Mouse (Mus musculus): Measurements from ENCODE around the gene 4833420G17Rik. TPM values are rescaled to one million over a fixed set of nuclear protein-coding genes. Genes with fewer than 3 reads are reported as not detected.
"Not testable (repeated sequence)": the region's sequence is repeated elsewhere in the genome, so short reads cannot be mapped to it uniquely, and the experiment has no call there.

Gene 4833420G17Rik
- 100 to 1,000 TPM; 115 to 139 TPM for polyA plus RNA-seq (2017; shearing (Covaris generic))

DNA sequence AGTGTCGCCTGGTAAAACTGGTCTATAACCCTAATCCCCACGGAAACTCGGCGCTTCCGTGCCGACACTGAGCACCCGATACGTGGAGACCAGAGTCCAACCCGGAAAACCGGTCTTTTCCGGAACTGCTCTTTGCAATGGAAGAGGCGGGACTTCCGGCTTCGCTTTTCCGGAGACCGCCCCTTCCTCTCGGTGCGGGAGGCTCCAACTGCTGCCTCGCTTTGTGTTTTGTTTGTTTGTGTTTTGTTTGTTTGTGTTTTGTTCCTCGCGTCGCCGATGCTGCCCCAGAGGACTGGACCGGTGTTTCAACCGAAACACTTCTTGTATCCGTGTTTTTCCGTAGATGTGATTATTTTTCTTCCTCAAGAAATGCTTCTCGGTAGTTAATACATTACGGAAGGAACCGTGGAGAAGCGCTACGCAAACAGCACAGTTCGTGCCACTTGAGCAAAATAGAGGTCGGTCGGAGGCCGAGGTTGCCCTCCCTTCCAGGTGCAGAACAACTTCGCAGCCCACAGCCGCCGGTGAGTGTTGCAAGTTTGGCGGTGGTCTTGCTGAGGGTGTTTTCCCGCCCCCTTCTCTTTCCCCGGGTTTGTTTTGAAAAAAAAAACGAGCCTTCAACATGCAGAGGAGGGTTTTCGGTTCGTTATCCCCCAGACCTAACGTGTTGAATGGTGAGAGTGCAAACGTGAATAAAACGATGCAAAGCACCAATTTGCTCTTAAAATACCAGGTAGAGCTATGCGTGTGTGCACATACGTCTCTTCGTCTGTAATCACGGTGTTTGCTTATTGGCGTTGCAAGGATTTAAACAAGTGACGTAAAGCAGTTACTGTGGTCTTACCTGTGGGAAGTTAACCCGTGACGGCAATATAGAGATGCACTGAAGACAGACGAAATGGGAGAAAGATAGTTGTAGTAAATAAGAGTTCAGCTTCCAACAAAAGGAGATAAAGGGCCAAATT, at the start of gene 4833420G17Rik:
Gene 4833420G17Rik (plus strand): TSS at position 173 of the 965 bp plus-strand sequence.
- peak; percentile 99 for ATAC-seq

DNA sequence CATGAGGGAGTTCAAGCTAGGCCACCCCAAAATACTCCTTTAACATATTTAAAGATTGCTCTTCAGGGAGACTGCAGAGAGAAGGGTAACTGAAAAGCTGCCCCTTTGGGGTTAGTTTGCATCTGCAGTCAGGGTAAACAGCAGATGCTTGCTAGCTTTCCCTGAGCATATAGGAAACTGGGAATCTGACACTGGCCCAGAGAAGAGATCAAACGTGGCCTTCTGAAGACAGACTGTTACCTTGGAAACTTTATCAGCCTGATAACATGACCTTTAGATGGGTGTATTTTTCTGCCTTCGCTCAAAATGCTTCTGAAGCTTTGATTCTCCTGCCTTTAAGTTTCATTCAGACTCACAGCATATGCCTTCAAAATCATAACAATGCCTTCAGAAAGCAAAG, 49.5 kb upstream of the 4833420G17Rik start:
- ATAC-seq: no peak

DNA sequence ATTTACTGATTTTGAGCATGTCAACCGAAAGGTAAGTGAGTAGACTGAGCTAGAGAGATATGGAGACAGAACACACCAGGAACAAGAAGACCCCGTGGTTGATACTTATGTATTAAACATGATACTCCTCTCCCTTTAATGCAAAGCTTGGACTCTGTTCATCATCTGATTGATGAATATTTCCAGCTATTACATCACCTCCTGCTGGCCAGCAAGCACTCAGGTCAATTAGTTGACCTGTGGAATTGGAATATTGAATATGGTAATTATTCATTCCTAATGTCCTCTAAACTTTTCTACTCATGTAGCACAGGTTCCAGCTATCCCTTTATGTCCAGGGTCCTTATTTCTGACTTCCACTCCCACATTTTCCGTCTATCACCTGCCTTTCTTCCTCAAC, 44.1 kb upstream of the 4833420G17Rik start:
- no peak for ATAC-seq

DNA sequence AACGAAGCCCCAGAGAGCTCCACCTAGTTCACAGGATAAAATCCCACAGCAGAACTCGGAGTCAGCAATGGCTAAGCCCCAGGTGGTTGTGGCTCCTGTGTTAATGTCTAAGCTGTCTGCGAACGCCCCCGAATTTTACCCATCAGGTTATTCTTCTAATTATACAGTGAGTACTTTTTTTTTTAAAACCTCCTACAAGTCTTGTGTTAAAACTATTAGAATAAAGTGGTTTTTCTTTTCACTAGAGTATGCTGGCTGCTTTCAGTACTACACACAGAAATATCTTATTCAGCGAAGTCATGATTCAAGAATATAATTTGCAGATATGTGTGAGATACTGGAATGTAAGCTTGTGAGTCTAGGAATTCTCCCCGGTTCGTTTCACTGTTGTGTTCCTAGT, 32.4 kb upstream of the 4833420G17Rik start:
- ATAC-seq: no peak

DNA sequence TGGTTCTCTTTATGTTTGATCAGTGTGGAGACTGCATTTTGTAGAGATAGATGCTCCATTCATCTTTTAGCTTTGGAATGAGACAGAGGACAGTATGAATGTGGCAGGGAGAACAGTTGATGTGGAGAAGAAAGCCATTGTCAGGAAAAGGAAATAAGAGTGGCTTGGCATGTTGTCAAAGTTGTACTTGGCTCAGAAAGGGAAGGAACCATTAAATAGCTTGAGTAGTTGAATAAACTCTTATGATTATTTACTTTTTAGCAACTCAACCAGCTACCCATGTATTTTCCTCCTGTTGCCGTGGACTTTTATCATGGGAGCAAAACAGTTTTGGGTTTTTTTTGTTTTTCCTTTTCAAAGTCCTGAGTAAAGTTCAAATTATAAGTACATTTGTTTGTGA, 30.5 kb upstream of the 4833420G17Rik start:
- no peak for ATAC-seq

DNA sequence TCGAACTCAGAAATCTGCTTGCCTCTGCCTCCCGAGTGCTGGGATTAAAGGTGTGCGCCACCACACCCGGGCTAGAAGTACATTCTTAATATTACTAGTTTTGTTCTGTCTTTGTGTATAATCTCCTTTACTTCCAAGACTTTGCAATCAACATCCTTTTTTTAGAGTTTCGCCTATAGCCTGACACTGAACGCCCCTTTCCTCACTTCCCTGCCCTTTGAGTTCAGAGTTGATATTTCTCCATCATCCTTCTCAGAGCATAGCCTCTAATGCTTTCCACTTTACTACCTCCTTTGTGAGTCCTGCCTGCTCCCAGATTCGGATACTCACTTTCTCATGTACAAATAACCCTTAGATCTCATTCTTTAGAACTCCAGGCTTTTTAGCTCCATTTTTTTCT, 28.2 kb upstream of the 4833420G17Rik start:
- no peak for ATAC-seq

DNA sequence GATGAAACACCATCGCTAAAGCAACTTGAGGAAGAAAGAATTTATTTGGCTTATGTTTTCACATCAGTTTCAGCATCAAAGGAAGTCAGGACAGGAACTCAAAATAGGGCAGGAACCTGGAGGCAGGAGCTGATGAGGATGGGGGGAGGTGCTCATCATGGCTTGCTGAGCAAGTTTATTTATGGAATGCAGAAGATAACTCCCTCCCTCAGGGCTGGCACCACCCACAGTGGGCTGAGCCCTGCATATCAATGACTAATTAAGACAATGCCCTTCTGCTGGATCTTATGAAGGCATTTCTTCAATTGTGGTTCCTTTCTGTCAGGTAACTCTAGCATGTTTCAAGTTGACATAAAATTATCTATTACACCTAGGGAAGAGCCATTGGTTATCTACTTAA, 20.3 kb upstream of the 4833420G17Rik start:
- no peak for ATAC-seq

DNA sequence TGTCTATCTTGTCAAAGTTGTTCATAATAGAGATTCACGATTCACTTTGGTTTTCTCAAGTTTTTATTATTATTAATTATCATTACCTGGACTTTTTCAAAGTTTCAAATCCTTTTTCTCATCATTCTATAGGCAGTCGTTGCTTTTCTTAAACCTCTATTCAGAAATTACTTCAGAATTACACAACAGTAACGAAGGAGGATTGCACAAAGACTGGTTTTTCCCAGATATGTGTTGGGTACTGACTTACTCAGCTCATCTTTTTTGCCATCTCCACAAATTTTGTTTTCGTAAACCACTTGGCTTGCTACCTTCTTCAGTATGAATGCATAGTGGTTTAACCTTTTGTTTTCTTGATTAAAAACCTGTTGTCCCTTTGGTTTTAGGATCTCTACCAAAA, 9.0 kb upstream of the 4833420G17Rik start:
- ATAC-seq: no peak

DNA sequence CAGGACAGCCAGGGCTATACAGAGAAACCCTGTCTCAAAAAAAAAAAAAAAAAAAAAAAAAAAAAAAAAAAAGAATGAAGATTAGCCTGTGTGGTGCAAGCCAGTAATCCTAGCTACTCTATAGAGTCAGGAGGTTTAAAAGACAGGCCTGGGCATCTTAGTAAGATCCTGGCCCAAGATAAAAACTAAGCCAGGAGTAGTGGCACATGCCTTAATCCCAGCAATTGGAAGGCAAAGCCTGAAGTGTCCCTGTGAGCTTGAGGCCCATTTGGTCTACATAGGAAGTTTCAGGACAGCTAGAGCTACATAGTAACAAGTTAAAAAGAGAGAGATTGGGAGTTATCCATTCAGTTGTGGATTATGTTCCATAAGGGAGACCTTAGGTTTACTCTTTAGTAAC, 7.5 kb upstream of the 4833420G17Rik start:
- ATAC-seq: no peak

DNA sequence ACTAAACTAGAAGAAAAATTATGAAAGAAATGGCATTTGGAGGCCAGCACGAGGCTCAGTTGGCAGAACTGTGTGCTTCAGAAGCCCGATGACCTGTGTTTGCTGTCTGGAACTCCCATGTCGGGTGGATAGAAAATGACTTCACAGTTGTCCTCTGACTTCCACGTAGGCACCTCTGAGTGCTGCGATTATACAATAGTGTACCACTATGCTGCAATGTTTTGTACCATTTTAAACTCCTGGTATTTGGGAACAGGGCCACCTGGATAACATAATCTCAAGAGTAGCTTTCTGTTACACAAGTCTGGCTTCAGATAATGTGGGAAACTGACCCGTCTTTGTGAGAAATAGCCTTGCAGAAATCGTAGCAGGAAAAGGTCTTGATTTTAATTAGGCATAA, 6.2 kb upstream of the 4833420G17Rik start:
- no peak for ATAC-seq

DNA sequence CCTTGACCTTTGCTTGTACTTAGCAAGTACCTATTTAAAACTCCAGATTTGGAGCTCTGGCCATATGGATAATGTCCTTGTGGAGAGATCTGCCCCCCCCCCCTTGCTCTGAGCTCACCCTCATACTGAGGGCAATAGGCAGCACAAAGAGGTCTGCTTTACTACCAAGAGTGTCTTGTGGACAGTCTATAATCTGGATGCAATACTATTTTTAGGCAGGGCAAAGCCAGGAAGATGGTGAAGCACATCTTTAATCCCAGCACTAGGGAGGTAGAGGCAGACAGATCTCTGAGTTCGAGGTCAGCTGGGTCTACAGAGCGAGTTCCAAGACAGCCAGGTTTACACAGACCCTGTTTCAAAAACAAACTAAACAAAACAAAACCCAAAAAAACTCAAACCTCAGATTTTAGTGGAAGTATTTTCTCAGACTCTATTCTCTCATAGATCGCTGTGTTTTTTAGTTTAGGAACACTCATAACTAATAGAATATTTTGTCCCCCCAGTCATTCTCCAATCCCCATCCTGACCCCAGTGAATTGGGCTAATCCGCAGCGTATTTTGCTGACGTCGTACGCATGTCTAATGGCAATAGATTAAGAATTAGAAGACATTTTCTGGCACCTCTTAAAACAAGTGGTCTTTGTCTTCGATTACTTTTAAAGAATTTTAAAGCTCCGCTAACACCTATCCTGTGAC, 520 bp upstream of the 4833420G17Rik start:
- no peak for ATAC-seq

DNA sequence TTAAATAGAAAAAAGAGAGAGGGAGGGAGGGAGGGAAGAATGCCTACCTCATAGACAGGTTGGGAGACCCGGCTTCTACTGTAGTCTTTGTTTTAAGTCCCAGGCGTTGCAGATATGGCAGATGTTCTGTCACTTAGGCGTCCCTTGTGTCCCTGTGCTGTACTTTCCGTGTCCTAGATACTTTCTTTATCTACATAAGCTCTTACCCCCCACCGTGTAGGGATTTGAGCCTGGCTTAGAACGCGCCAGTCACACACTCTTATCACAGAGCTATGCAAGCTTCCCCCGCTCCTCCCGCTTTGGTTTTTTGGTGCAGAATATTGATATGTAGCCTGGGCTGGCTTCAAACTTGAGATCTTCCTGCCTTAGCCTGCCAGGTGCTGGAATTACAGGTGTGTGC, 14.1 kb downstream of the 4833420G17Rik start:
- ATAC-seq: no peak

DNA sequence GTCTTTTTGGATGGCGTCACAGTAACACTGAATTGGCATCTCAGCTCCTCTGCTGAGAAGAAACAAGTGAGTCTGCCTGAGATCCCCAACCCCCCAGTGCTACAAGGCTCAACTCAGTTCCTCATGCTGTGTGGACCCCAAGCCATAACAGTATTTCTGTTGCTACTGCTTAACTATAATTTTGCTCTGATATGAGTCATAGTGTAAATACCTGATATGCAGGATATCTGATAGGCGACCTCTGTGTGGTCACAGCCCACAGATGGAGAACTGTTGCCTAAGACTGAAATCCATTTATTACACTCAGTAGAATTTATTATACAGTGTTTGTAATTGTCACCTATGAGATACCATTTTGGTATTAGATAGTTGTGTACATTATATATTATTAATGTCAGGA, 15.2 kb downstream of the 4833420G17Rik start:
- no peak for ATAC-seq

DNA sequence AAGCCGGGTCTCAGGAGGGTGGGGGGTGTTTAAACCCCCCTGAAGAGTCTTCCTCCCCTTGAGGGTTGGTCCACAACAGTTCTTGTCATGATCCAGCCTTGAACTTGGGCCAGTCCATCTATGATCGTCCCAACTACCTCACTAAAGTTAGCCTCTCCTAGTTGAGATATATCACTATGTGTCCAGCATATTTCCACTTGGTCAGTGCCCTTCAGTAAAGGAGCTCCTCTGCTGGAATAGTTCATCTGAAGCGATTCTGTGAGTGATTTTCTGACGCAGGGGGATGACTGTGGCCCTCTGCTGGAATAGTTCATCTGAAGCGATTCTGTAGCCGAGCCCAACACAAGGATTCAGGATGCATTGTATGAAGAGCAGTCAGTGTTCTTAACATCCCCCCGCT, 24.8 kb downstream of the 4833420G17Rik start:
- no peak for ATAC-seq

DNA sequence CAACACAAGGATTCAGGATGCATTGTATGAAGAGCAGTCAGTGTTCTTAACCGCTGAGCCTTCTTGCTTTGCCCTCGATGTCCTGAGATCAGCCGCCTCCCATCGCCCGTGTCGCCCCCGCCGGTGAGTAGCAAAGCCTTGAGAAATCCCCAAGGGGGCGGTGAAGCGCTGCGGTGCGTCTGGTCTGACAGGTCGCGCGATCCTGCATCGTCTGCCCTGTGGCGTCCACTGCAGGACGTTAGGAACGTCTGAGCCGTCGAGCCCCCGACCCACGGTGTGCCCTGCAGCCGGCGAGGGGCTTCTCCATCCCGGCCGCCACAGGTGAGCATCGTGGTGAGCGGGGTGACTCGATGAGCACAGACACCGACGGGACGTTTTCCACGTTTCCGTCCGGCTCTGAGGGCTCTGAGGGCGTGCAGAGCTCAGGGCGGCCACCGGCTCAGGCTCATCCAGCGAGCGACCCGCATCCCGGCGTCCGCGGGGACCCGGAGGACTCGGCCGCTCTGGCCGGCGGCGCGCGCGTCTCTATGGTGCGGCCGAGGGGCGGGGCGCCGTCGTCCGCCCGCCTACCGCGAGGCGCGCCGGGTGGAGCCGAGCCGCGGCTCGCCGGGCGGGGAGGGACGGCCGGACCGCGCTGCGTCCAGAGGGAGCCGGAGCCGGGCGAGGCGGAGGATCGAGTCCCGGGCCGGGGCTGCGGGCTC, 25.5 kb downstream of the 4833420G17Rik start, which contains the start of the genes Tmem267 and 3110070M22Rik:
Gene Tmem267 (plus strand): TSS at position 160 of the 701 bp plus-strand sequence.
Gene 3110070M22Rik (minus strand): TSS at position 504 of the 701 bp plus-strand sequence.
- ATAC-seq: no peak

DNA sequence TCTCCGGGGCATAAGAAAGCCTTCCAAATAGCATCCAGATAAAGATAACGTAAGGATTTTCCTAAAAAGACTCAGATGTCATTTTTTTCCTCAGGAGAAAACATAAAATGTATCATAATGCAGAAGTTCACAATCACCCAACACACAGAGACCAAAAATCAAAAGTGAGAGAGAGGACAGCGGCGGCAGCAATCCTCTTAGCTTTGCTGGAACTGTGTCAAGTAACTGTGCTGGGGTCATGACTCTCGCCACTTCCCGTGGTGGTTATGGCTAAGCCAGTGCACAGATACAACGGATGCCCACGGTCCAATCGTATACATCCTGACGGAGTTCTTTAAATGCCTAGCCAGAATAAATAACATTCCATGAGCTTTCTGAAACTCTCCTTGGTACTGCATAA, 29.5 kb downstream of the 4833420G17Rik start:
- not testable (repeated sequence) for ATAC-seq

DNA sequence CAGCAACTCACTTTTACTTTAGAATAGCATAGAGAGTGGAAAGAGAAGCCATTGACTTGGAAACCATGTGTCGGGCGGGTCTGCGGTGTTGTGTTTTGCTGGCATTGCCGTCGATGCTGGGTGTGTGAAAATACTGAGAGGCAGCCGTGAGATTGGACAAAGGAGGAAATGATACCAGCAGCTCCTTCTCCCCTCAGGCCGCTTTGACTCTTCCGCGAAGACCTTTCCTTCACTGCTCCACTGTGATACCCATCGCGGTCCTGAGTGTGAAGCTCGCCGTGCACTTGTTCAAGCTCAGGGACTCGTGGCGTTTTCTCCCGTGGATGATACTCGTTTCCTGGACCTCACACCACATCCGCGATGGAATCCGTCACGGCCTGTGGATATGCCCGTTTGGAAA, 32.4 kb downstream of the 4833420G17Rik start:
- ATAC-seq: not testable (repeated sequence)

Other genes starting within 250 kb of the 4833420G17Rik start
- gene Paip1, start 34.2 kb upstream of the 4833420G17Rik start, polyA plus RNA-seq (2017; shearing (Covaris generic)): 10 to 100 TPM; 63.6 to 70.7 TPM
- 1 to 10 TPM; 2.4 to 3.6 TPM for gene Tmem267, start 25.3 kb downstream of the 4833420G17Rik start, polyA plus RNA-seq (2017; shearing (Covaris generic))
- gene 3110070M22Rik, start 25.6 kb downstream of the 4833420G17Rik start, polyA plus RNA-seq (2017; shearing (Covaris generic)): not detected
- gene Ccl28, start 161.1 kb downstream of the 4833420G17Rik start, polyA plus RNA-seq (2017; shearing (Covaris generic)): not detected
- 10 to 100 TPM; 47.8 to 54.1 TPM for gene Hmgcs1, start 227.6 kb downstream of the 4833420G17Rik start, polyA plus RNA-seq (2017; shearing (Covaris generic))

All from CD4-positive, CD25-positive, alpha-beta regulatory T cell, adult 4 months (primary cell).